Mouse (Mus musculus): ENCODE data around the gene Setd2. TPM values are rescaled to one million over a fixed set of nuclear protein-coding genes. Genes with fewer than 3 reads are reported as not detected.

The Setd2 gene
- polyA plus RNA-seq, 1 experiment: 11.6 TPM

GRCm38 (mm10) chr9:110652963-110653654, 120.7 kb downstream of the Setd2 start:
- TF ChIP-seq TCF3 (IDR thresholded peaks at IDR 0.05; ENCODE audit: insufficient read length, low read depth) (no peak), POLR2AphosphoS2 (IDR thresholded peaks at IDR 0.05; ENCODE audit: insufficient read length, low read depth) (no peak), MYOD1 (IDR thresholded peaks at IDR 0.05; ENCODE audit: control insufficient read depth in 1 of 3, insufficient read length in 2 of 3, low read depth in 2 of 3) (no peak), E2F4 (IDR thresholded peaks at IDR 0.05; ENCODE audit: insufficient read depth) (no peak)
- H3K36me3 ChIP-seq (ENCODE audit: control insufficient read depth, insufficient read depth): no peaks in the 10 kb centered on the region
- H3K79me2 ChIP-seq (ENCODE audit: control insufficient read depth, insufficient read depth): peaks cover 13% of the 10 kb centered on the region
- peak overlapping the region; percentile 43 for H3ac ChIP-seq (ENCODE audit: control insufficient read depth, insufficient read length)
- no peaks in the 10 kb centered on the region for H3K27me3 ChIP-seq (ENCODE audit: control insufficient read depth, insufficient read depth, insufficient read length)
- H3K4me3 ChIP-seq: peak overlapping the region; percentile 26
- peak overlapping the region; percentile 97 for H3K4me2 ChIP-seq (ENCODE audit: low read depth)

- Histone ChIP-seq H3K27me3 (ENCODE audit: control insufficient read depth, insufficient read depth, insufficient read length) (no peaks in the 10 kb centered on the region), H3K4me2 (ENCODE audit: low read depth) (peak within 1 kb of the TSS; percentile 97), H3ac (ENCODE audit: control insufficient read depth, insufficient read length) (peak within 1 kb of the TSS; percentile 43), H3K36me3 (ENCODE audit: control insufficient read depth, insufficient read depth) (no peaks in the 10 kb centered on the region), H3K4me3 (peak within 1 kb of the TSS; percentile 26), H3K79me2 (ENCODE audit: control insufficient read depth, insufficient read depth) (peaks cover 20% of the 10 kb centered on the region)
- TF ChIP-seq MAX (IDR thresholded peaks at IDR 0.05; ENCODE audit: low read depth) (no peak), SRF (IDR thresholded peaks at IDR 0.05; ENCODE audit: control insufficient read depth, insufficient read length, low read depth) (no peak), MYOG (IDR thresholded peaks at IDR 0.05; ENCODE audit: control insufficient read depth in 1 of 3, insufficient read depth in 1 of 3, insufficient read length in 2 of 3, low read depth in 2 of 3) (peak in 2 of 3 experiments; percentile 68 to 86), TCF3 (IDR thresholded peaks at IDR 0.05; ENCODE audit: insufficient read length, low read depth) (peak; percentile 23), MYOD1 (IDR thresholded peaks at IDR 0.05; ENCODE audit: control insufficient read depth in 1 of 3, insufficient read length in 2 of 3, low read depth in 2 of 3) (peak in 2 of 3 experiments; percentile 61 to 89), POLR2A (IDR thresholded peaks at IDR 0.05; ENCODE audit: insufficient read length, low read depth) (peak; percentile 61), POLR2AphosphoS2 (IDR thresholded peaks at IDR 0.05; ENCODE audit: insufficient read length, low read depth) (peak; percentile 6), CEBPB (IDR thresholded peaks at IDR 0.05; ENCODE audit: insufficient read depth, poor library complexity, severe bottlenecking) (no peak)
Observed at GRCm38 (mm10) chr9:110653655-110654461, 121.5 kb downstream of the Setd2 start, which contains the start of gene Nbeal2. Gene Nbeal2, minus strand, starts transcription at chr9:110654161.

- peaks cover 31% of the 10 kb centered on the region for H3K79me2 ChIP-seq (ENCODE audit: control insufficient read depth, insufficient read depth)
- H3K4me3 ChIP-seq: peak overlapping the region; percentile 86
- H3K36me3 ChIP-seq (ENCODE audit: control insufficient read depth, insufficient read depth): no peaks in the 10 kb centered on the region
- peak in 1 of 3 experiments; percentile 74 for TF ChIP-seq MYOD1 (IDR thresholded peaks at IDR 0.05; ENCODE audit: control insufficient read depth in 1 of 3, insufficient read length in 2 of 3, low read depth in 2 of 3)
- no peak for TF ChIP-seq E2F4 (IDR thresholded peaks at IDR 0.05; ENCODE audit: insufficient read depth)
- H3K27me3 ChIP-seq (ENCODE audit: control insufficient read depth, insufficient read depth, insufficient read length): no peaks in the 10 kb centered on the region
- peak overlapping the region; percentile 43 for H3ac ChIP-seq (ENCODE audit: control insufficient read depth, insufficient read length)
- H3K4me2 ChIP-seq (ENCODE audit: low read depth): peak overlapping the region; percentile 97
Observed at GRCm38 (mm10) chr9:110654726-110655650, 122.6 kb downstream of the Setd2 start.

GRCm38 (mm10) chr9:110655651-110656007, 123.2 kb downstream of the Setd2 start:
- TF ChIP-seq MAX (IDR thresholded peaks at IDR 0.05; ENCODE audit: low read depth): no peak
- no peak for TF ChIP-seq POLR2A (IDR thresholded peaks at IDR 0.05; ENCODE audit: insufficient read length, low read depth)
- no peak for TF ChIP-seq MYOG (IDR thresholded peaks at IDR 0.05; ENCODE audit: control insufficient read depth in 1 of 3, insufficient read depth in 1 of 3, insufficient read length in 2 of 3, low read depth in 2 of 3)
- TF ChIP-seq E2F4 (IDR thresholded peaks at IDR 0.05; ENCODE audit: insufficient read depth): no peak
- TF ChIP-seq CEBPB (IDR thresholded peaks at IDR 0.05; ENCODE audit: insufficient read depth, poor library complexity, severe bottlenecking): no peak
- no peak for TF ChIP-seq REST (IDR thresholded peaks at IDR 0.05; ENCODE audit: insufficient read depth, insufficient read length)
- no peak for TF ChIP-seq SRF (IDR thresholded peaks at IDR 0.05; ENCODE audit: control insufficient read depth, insufficient read length, low read depth)
- TF ChIP-seq TCF3 (IDR thresholded peaks at IDR 0.05; ENCODE audit: insufficient read length, low read depth): no peak
- no peak for TF ChIP-seq MYOD1 (IDR thresholded peaks at IDR 0.05; ENCODE audit: control insufficient read depth in 1 of 3, insufficient read length in 2 of 3, low read depth in 2 of 3)
- no peak for TF ChIP-seq POLR2AphosphoS2 (IDR thresholded peaks at IDR 0.05; ENCODE audit: insufficient read length, low read depth)
- no peak for TF ChIP-seq USF1 (IDR thresholded peaks at IDR 0.05; ENCODE audit: low read depth)
- TF ChIP-seq TCF12 (IDR thresholded peaks at IDR 0.05; ENCODE audit: insufficient read depth, poor library complexity, severe bottlenecking): no peak
- Histone ChIP-seq H3ac (ENCODE audit: control insufficient read depth, insufficient read length) (no peak overlapping the region), H3K27me3 (ENCODE audit: control insufficient read depth, insufficient read depth, insufficient read length) (no peaks in the 10 kb centered on the region), H3K4me2 (ENCODE audit: low read depth) (peak overlapping the region; percentile 96), H3K79me2 (ENCODE audit: control insufficient read depth, insufficient read depth) (peaks cover 37% of the 10 kb centered on the region), H3K4me3 (peak overlapping the region; percentile 86), H3K36me3 (ENCODE audit: control insufficient read depth, insufficient read depth) (no peaks in the 10 kb centered on the region)
